Mouse (Mus musculus) c-Kit-negative CD71-positive TER-119-positive erythroid progenitor cells, embryonic 14.5 days (primary cell): ENCODE measurements around the gene Sec23a.
"Not testable (repeated sequence)": the region's sequence is repeated elsewhere in the genome, so short reads cannot be mapped to it uniquely, and the experiment has no call there.

Experiments used
- DNase-seq: peaks from one replicate; pipeline ENCODE4 v3.0.0-alpha.2; 2013; ENCODE audit warnings: low read depth, low spot score

Sec23a gene

GRCm38 (mm10) chr12:59011844-59012709, at the start of gene Sec23a:
Sec23a (minus strand) TSS chr12:59012017.
- peak; percentile 97 for DNase-seq

- peak; percentile 58 for DNase-seq
These were observed 49.3 kb upstream of the Sec23a start, which contains the start of gene Trappc6b for GRCm38 (mm10) chr12:59060993-59061595. Trappc6b (minus strand) TSS chr12:59061472.

GRCm38 (mm10) chr12:59060322-59060721, 48.5 kb upstream of the Sec23a start:
- DNase-seq: no peak

GRCm38 (mm10) chr12:59058242-59058641, 46.4 kb upstream of the Sec23a start:
- not testable (repeated sequence) for DNase-seq

- no peak for DNase-seq
These were observed 44.4 kb upstream of the Sec23a start for GRCm38 (mm10) chr12:59056222-59056621.

GRCm38 (mm10) chr12:59055196-59055850, 43.5 kb upstream of the Sec23a start:
- no peak for DNase-seq

GRCm38 (mm10) chr12:59053976-59054375, 42.2 kb upstream of the Sec23a start:
- DNase-seq: no peak

GRCm38 (mm10) chr12:59053166-59053565, 41.3 kb upstream of the Sec23a start:
- DNase-seq: no peak

GRCm38 (mm10) chr12:59052470-59052869, 40.7 kb upstream of the Sec23a start:
- no peak for DNase-seq

- DNase-seq: no peak
These were observed 29.0 kb upstream of the Sec23a start for GRCm38 (mm10) chr12:59040851-59041250.

- peak; percentile 51 for DNase-seq
These were observed 28.4 kb upstream of the Sec23a start for GRCm38 (mm10) chr12:59039971-59040844.

- DNase-seq: no peak
These were observed 27.5 kb upstream of the Sec23a start for GRCm38 (mm10) chr12:59039162-59039970.

- no peak for DNase-seq
These were observed 20.3 kb upstream of the Sec23a start for GRCm38 (mm10) chr12:59032101-59032500.

GRCm38 (mm10) chr12:59021306-59021705, 9.5 kb upstream of the Sec23a start:
- no peak for DNase-seq

- no peak for DNase-seq
These were observed 8.1 kb upstream of the Sec23a start for GRCm38 (mm10) chr12:59019891-59020290.

- no peak for DNase-seq
These were observed 6.2 kb upstream of the Sec23a start for GRCm38 (mm10) chr12:59017970-59018369.

GRCm38 (mm10) chr12:59013234-59013633, 1.4 kb upstream of the Sec23a start, which contains the start of gene Gemin2:
Gemin2 (plus strand) TSS chr12:59013393.
- peak; percentile 87 for DNase-seq

GRCm38 (mm10) chr12:59012710-59013091, 884 bp upstream of the Sec23a start:
- no peak for DNase-seq

- no peak for DNase-seq
These were observed 458 bp downstream of the Sec23a start for GRCm38 (mm10) chr12:59011275-59011843.

GRCm38 (mm10) chr12:59010482-59010881, 1.3 kb downstream of the Sec23a start:
- no peak for DNase-seq
